Mouse (Mus musculus) kidney, postnatal 25 days (tissue): ENCODE data around the gene Napepld.
"Not testable (repeated sequence)": the region's sequence is repeated elsewhere in the genome, so short reads cannot be mapped to it uniquely, and the experiment has no call there.

Source experiments
- DNase-seq, 2 experiments: peaks; one replicate each; pipeline ENCODE4 v3.0.0; 2021; ENCODE audit warnings: mixed read lengths in 2 of 2

The Napepld gene

DNA sequence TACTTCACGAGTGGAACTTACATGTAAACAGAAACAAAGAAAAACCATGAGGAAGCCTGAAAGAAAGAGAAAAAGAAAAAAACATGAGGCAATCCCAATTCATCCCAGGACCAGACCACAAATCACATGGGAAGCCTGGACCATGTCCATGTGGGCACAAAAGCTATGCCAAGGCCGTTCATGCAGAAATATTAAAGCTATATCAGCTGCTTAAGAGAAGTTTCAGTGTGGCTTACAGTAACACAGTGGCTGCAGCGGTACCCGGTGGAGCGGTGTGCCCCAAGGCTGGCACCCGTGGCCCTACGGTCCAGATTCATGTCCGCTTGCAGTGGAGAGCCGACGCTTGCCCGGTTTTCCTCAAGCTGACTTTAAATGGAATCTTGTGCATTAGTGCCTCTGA is 38.1 kb downstream of the Napepld start:
- DNase-seq, result no peak

DNA sequence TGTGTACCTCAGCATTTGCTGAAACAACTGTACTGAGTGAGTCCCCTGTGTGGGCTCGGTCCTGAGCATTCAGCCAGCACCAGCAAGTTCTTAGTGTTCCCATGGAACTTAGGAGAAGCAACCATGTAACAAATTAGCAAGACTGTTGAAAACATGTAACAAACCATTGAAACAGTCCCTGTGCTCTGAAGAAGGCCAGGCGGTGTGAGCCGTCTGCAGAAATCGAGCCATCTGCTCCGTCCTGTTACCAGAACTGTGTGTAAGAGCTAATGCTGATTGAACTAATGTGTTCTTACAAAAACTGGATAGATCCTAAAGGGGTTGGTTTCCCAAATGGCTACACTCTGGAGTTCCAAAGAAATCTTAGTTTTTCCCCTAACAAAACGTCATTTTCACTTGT is 40.3 kb downstream of the Napepld start:
- DNase-seq, result no peak

GRCm38 (mm10) chr5:21658623-21659395 is 42.4 kb downstream of the Napepld start:
- peak; percentile 87 to 90 for DNase-seq

- DNase-seq, result no peak
Observed at GRCm38 (mm10) chr5:21658038-21658437, 43.2 kb downstream of the Napepld start.

DNA sequence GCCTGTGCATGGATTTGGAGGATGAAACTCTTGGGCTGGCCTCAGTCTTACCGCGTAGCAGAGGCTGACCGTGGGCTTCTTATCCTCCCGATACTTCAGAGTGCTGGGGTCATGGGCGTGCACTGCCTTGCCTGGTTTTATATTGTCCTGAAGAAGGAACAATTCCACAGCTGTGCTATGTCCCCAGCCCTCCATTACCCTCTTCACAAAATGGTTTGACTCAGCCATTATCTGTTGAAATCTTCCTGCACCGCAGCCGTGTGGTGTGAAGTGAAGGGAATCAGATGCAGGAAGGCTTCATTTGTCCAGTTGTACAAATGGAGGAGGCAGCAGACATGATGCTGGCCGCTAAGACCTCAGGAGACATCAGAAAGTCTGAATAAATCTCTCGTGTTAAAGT is 44.3 kb downstream of the Napepld start:
- DNase-seq, result no peak

GRCm38 (mm10) chr5:21651885-21652612 is 49.1 kb downstream of the Napepld start:
- no peak for DNase-seq

- no peak for DNase-seq
Observed at GRCm38 (mm10) chr5:21650736-21651135, 50.5 kb downstream of the Napepld start.

GRCm38 (mm10) chr5:21646133-21646491 is 55.1 kb downstream of the Napepld start:
- no peak for DNase-seq

- DNase-seq, result peak; percentile 90 to 95
Observed at GRCm38 (mm10) chr5:21645439-21646132, 55.6 kb downstream of the Napepld start, which contains the start of the genes Fbxl13 and Armc10. TSS of gene Fbxl13 (minus strand) at chr5:21645634. TSS of gene Armc10 (plus strand) at chr5:21645813.

GRCm38 (mm10) chr5:21644891-21645438 is 56.2 kb downstream of the Napepld start:
- peak in 1 of 2 experiments; percentile 26 for DNase-seq

- no peak for DNase-seq
Observed at GRCm38 (mm10) chr5:21643606-21644005, 57.6 kb downstream of the Napepld start.

DNA sequence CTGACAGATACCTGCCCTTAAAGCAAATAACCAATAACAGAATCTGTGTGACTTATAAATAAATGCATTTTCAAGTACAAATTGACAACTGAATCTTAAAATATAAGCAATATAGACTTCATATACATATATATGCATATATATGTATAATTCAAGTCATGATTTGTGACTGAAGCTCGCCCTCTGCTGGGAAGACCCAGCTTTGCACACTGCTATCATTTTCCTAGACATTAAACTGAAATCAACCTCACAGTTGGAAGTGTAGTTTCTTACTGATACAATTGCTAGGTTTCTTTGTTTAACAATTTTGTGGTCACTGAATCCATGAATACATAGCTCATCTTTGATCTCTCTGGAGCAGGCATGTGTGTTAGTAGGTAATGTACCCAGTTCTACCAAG is 60.2 kb downstream of the Napepld start:
- DNase-seq, result peak in 1 of 2 experiments; percentile 54

DNA sequence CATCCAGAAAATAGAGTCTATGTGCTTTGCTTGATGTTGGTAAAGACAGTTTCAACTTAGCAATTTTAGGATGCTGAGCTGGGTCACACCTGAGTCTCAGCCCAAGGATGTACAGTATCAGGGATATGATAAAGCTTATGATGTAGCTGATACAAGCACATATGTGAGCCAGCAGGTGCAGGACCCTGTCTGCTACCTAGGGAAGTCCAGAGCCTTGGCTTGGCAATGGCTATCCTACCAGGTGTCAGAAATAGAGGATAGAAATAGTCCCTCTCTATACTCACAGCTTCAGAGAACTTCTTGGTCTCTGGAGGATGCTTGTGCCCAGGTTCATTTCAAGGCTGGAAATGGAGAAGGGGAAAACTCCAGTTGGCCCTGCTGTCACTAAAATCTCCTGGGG is 75.3 kb downstream of the Napepld start:
- DNase-seq, result no peak

- DNase-seq, result no peak
Observed at GRCm38 (mm10) chr5:21616450-21617009, 84.7 kb downstream of the Napepld start.

GRCm38 (mm10) chr5:21614299-21614698 is 86.9 kb downstream of the Napepld start:
- DNase-seq, result not testable (repeated sequence)
